Mouse (Mus musculus): ENCODE results near the gene Ubtd2. TPM values are rescaled to one million over a fixed set of nuclear protein-coding genes. Genes with fewer than 3 reads are reported as not detected.
"Not testable (repeated sequence)": the region's sequence is repeated elsewhere in the genome, so short reads cannot be mapped to it uniquely, and the experiment has no call there.

Ubtd2 gene
- total and polyA plus RNA-seq, 2 experiments from 2014 or later: 32.4 to 61.1 TPM

GRCm38 (mm10) chr11:32503711-32504110 is 48.5 kb downstream of the Ubtd2 start:
- TF ChIP-seq CTCF (IDR thresholded peaks at IDR 0.05): no peak
- H3K9ac ChIP-seq (replicated peaks; ENCODE audit: low read length, poor library complexity, severe bottlenecking): no peak overlapping the region
- no peaks in the 10 kb centered on the region for H3K27me3 ChIP-seq (ENCODE audit: insufficient read depth, low read length)
- H3K36me3 ChIP-seq (ENCODE audit: insufficient read depth, low read length): 0 out of 2 replicates have a peak, but pooled peaks cover 2% of the 10 kb centered on the region
- no peaks in the 10 kb centered on the region for H3K9me3 ChIP-seq (ENCODE audit: low read length)
- DNase-seq (ENCODE audit: low spot score): no peak
- ATAC-seq (ENCODE audit: low FRiP score): no peak
- H3K4me1 ChIP-seq (ENCODE audit: insufficient read depth, low read length): no peaks in the 10 kb centered on the region
- WGBS: 95% methylated on average over 2 of the region's 2 CpGs
- no peak overlapping the region for H3K4me3 ChIP-seq (ENCODE audit: low read depth, low read length)
- H3K4me2 ChIP-seq (ENCODE audit: low read depth, low read length, poor library complexity, severe bottlenecking): no peak overlapping the region
- H3K27ac ChIP-seq (ENCODE audit: low read depth, low read length): no peak overlapping the region

GRCm38 (mm10) chr11:32505091-32505739 is 50.0 kb downstream of the Ubtd2 start:
- Histone ChIP-seq H3K27ac (ENCODE audit: low read depth, low read length) (no peak overlapping the region), H3K9me3 (ENCODE audit: low read length) (no peaks in the 10 kb centered on the region), H3K27me3 (ENCODE audit: insufficient read depth, low read length) (no peaks in the 10 kb centered on the region), H3K36me3 (ENCODE audit: insufficient read depth, low read length) (no peaks in the 10 kb centered on the region), H3K9ac (replicated peaks; ENCODE audit: low read length, poor library complexity, severe bottlenecking) (no peak overlapping the region), H3K4me1 (ENCODE audit: insufficient read depth, low read length) (no peaks in the 10 kb centered on the region), H3K4me3 (ENCODE audit: low read depth, low read length) (no peak overlapping the region), H3K4me2 (ENCODE audit: low read depth, low read length, poor library complexity, severe bottlenecking) (no peak overlapping the region)
- 86% methylated on average over 7 of the region's 7 CpGs for WGBS
- TF ChIP-seq CTCF (IDR thresholded peaks at IDR 0.05): no peak
- DNase-seq (ENCODE audit: low spot score) (no peak), ATAC-seq (ENCODE audit: low FRiP score) (no peak)

- TF ChIP-seq CTCF (IDR thresholded peaks at IDR 0.05): peak; percentile 19
- no peak overlapping the region for H3K9ac ChIP-seq (replicated peaks; ENCODE audit: low read length, poor library complexity, severe bottlenecking)
- 64% methylated on average over 1 of the region's 1 CpGs for WGBS
- no peaks in the 10 kb centered on the region for H3K27me3 ChIP-seq (ENCODE audit: insufficient read depth, low read length)
- H3K9me3 ChIP-seq (ENCODE audit: low read length): no peaks in the 10 kb centered on the region
- H3K27ac ChIP-seq (ENCODE audit: low read depth, low read length): no peak overlapping the region
- peaks cover 2% of the 10 kb centered on the region; the same call in 1 of the 2 replicates for H3K36me3 ChIP-seq (ENCODE audit: insufficient read depth, low read length)
- no peak for ATAC-seq (ENCODE audit: low FRiP score)
- no peaks in the 10 kb centered on the region for H3K4me1 ChIP-seq (ENCODE audit: insufficient read depth, low read length)
- no peak overlapping the region for H3K4me2 ChIP-seq (ENCODE audit: low read depth, low read length, poor library complexity, severe bottlenecking)
- DNase-seq (ENCODE audit: low spot score): no peak
- no peak overlapping the region for H3K4me3 ChIP-seq (ENCODE audit: low read depth, low read length)
These were observed 55.8 kb downstream of the Ubtd2 start for GRCm38 (mm10) chr11:32510930-32511329.

GRCm38 (mm10) chr11:32514853-32515252 is 59.7 kb downstream of the Ubtd2 start:
- not testable (repeated sequence) for H3K27ac ChIP-seq (ENCODE audit: low read depth, low read length); DNase-seq (ENCODE audit: low spot score); H3K4me1 ChIP-seq (ENCODE audit: insufficient read depth, low read length); ATAC-seq (ENCODE audit: low FRiP score); H3K9me3 ChIP-seq (ENCODE audit: low read length); H3K4me2 ChIP-seq (ENCODE audit: low read depth, low read length, poor library complexity, severe bottlenecking); H3K27me3 ChIP-seq (ENCODE audit: insufficient read depth, low read length); H3K4me3 ChIP-seq (ENCODE audit: low read depth, low read length); H3K9ac ChIP-seq (replicated peaks; ENCODE audit: low read length, poor library complexity, severe bottlenecking)
- WGBS: 93% methylated on average over 5 of the region's 5 CpGs
- H3K36me3 ChIP-seq (ENCODE audit: insufficient read depth, low read length): peaks cover 13% of the 10 kb centered on the region; the same call in 1 of the 2 replicates

GRCm38 (mm10) chr11:32516091-32516490 is 60.9 kb downstream of the Ubtd2 start:
- Histone ChIP-seq H3K4me3 (ENCODE audit: low read depth, low read length) (no peak overlapping the region), H3K36me3 (ENCODE audit: insufficient read depth, low read length) (peaks cover 13% of the 10 kb centered on the region; the same call in 1 of the 2 replicates), H3K4me2 (ENCODE audit: low read depth, low read length, poor library complexity, severe bottlenecking) (no peak overlapping the region), H3K27ac (ENCODE audit: low read depth, low read length) (no peak overlapping the region), H3K9ac (replicated peaks; ENCODE audit: low read length, poor library complexity, severe bottlenecking) (no peak overlapping the region), H3K27me3 (ENCODE audit: insufficient read depth, low read length) (no peaks in the 10 kb centered on the region), H3K9me3 (ENCODE audit: low read length) (no peaks in the 10 kb centered on the region), H3K4me1 (ENCODE audit: insufficient read depth, low read length) (no peaks in the 10 kb centered on the region)
- ATAC-seq (ENCODE audit: low FRiP score) (no peak), DNase-seq (ENCODE audit: low spot score) (no peak)
- WGBS: 88% methylated on average over 12 of the region's 12 CpGs
- no peak for TF ChIP-seq CTCF (IDR thresholded peaks at IDR 0.05)

GRCm38 (mm10) chr11:32516916-32517712 is 61.9 kb downstream of the Ubtd2 start:
- Histone ChIP-seq H3K27me3 (ENCODE audit: insufficient read depth, low read length) (no peaks in the 10 kb centered on the region), H3K4me3 (ENCODE audit: low read depth, low read length) (no peak overlapping the region), H3K27ac (ENCODE audit: low read depth, low read length) (no peak overlapping the region), H3K36me3 (ENCODE audit: insufficient read depth, low read length) (peaks cover 13% of the 10 kb centered on the region; the same call in 1 of the 2 replicates), H3K9ac (replicated peaks; ENCODE audit: low read length, poor library complexity, severe bottlenecking) (no peak overlapping the region), H3K9me3 (ENCODE audit: low read length) (no peaks in the 10 kb centered on the region), H3K4me1 (ENCODE audit: insufficient read depth, low read length) (no peaks in the 10 kb centered on the region), H3K4me2 (ENCODE audit: low read depth, low read length, poor library complexity, severe bottlenecking) (no peak overlapping the region)
- DNase-seq (ENCODE audit: low spot score): no peak
- no peak for ATAC-seq (ENCODE audit: low FRiP score)
- TF ChIP-seq CTCF (IDR thresholded peaks at IDR 0.05): no peak
- 84% methylated on average over 8 of the region's 8 CpGs for WGBS
